Mouse (Mus musculus) embryonic facial prominence, embryonic 11.5 days (tissue): ENCODE results near the gene Polg2. TPM values are rescaled to one million over a fixed set of nuclear protein-coding genes. Genes with fewer than 3 reads are reported as not detected.
A peak's percentile ranks its signal among the peaks of the same experiment; 100 is the strongest.
"Not testable (repeated sequence)": the region's sequence is repeated elsewhere in the genome, so short reads cannot be mapped to it uniquely, and the experiment has no call there.

Experiments used
- ATAC-seq: fragments of 200-750 bp; cut with Nextera tagmentation; replicated peaks from 2 replicates; pipeline ENCODE4 v1.8.0; 2017; ENCODE audit warnings: low read depth; ENCODE audit not compliant: insufficient number of reproducible peaks, low FRiP score, low TSS enrichment
- DNase-seq: peaks from one replicate; pipeline ENCODE4 v3.0.0-alpha.2; 2015; ENCODE audit warnings: low spot score
- H3K27ac ChIP-seq: fragments of 300-500 bp; sonication (generic); replicated peaks from 2 replicates; pipeline ENCODE4 v1.5.1; 2014; ENCODE audit warnings: mild to moderate bottlenecking, low read depth, low read length, control low read depth
- H3K27me3 ChIP-seq: fragments of 300-500 bp; sonication (generic); 2 replicates; pipeline ENCODE4 v1.6.1; 2014; ENCODE audit warnings: mild to moderate bottlenecking, low read length, moderate library complexity, mixed read lengths; ENCODE audit not compliant: control insufficient read depth, insufficient read depth
- H3K36me3 ChIP-seq: fragments of 300-500 bp; sonication (generic); replicated peaks from 2 replicates; pipeline ENCODE4 v1.6.1; 2014; ENCODE audit warnings: low read depth, mild to moderate bottlenecking, low read length, moderate library complexity, mixed read lengths; ENCODE audit not compliant: control insufficient read depth, insufficient read depth
- H3K4me1 ChIP-seq: fragments of 300-500 bp; sonication (generic); 2 replicates; pipeline ENCODE4 v1.6.1; 2014; ENCODE audit warnings: low read length, mixed read lengths; ENCODE audit not compliant: control insufficient read depth, insufficient read depth
- H3K4me2 ChIP-seq: fragments of 300-500 bp; sonication (generic); 2 replicates; pipeline ENCODE4 v1.6.1; 2014; ENCODE audit warnings: low read depth, mild to moderate bottlenecking, control low read depth, low read length, moderate library complexity
- H3K4me3 ChIP-seq: fragments of 300-500 bp; sonication (generic); 2 replicates; pipeline ENCODE4 v1.5.1; 2014; ENCODE audit warnings: low read depth, low read length, control low read depth
- H3K9ac ChIP-seq: fragments of 300-500 bp; sonication (generic); replicated peaks from 2 replicates; pipeline ENCODE4 v1.6.1; 2014; ENCODE audit warnings: mild to moderate bottlenecking, control low read depth, low read length
- H3K9me3 ChIP-seq: fragments of 300-500 bp; sonication (generic); replicated peaks from 2 replicates; pipeline ENCODE4 v1.6.1; 2016; ENCODE audit warnings: mild to moderate bottlenecking, low read length, inconsistent platforms, mixed read lengths; ENCODE audit not compliant: control insufficient read depth
- WGBS: fragments of 180-500 bp; shearing (Covaris S2); extraction: QIAGEN DNeasy Blood & Tissue Kit; methylation state at CpG from one replicate; pipeline ENCODE4 v1.1.7; 2014; 5-methylcytosine and 5-hydroxymethylcytosine counted together
- polyA plus RNA-seq: library from polyadenylated mRNA; unstranded; fragments of >200 nt; fragmentation: Nextera tagmentation; extraction: Ambion mirVana; gene quantifications from 2 replicates; pipeline ENCODE4 v1.2.1, GENCODE M21; 2014

The Polg2 gene
- polyA plus RNA-seq, 1 experiment from 2014 or later, result 7.3 TPM

DNA sequence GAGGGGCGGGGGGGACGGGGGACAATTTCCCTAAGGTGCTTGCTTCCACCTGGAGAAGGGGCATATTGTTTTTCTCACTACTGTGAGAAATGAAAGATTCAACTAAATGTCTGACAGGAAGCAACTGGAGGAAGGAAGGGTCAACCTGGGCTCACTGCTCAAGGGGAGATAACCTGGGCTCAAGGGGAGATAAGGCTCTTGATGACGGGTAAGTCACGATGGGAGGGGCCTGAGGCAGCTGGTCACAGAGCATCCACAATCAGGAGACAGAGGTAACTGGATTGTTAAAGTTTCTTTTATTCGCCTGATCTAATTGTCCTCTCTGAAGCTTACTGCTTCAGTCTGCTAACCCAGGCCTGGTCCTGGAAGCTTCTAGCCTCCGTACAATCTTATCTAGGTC, 26.0 kb downstream of the Polg2 start:
- H3K9ac ChIP-seq, result no peak overlapping the region

DNA sequence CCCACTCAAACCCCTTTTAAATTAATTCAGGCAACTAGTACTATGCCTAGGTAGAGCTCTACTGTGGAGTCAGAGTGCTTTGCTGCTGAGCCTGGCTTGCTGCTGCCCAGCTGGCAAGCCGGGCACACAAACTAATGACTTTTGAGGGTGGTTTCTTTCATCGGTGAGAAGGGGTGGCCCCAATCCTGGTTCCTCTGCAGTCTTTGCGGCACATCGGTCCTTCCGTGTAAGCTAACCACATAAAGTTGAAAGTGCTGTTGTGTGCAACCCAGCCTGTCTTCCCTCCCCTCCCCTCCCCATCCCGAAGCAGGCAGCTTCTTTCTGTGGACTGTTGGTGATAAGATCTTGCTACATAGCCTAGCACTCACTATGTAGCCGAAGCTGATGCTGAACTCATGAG, 27.2 kb downstream of the Polg2 start:
- Histone ChIP-seq H3K4me3 (no peak overlapping the region), H3K36me3 (no peaks in the 10 kb centered on the region), H3K27me3 (no peaks in the 10 kb centered on the region), H3K4me2 (no peak overlapping the region), H3K27ac (no peak overlapping the region), H3K4me1 (no peaks in the 10 kb centered on the region), H3K9me3 (no peaks in the 10 kb centered on the region), H3K9ac (no peak overlapping the region)
- DNase-seq (no peak), ATAC-seq (no peak)
- 87% methylated on average over 7 of the region's 7 CpGs for WGBS

More for the DNA sequence above, 26.0 kb downstream of the Polg2 start:
- Histone ChIP-seq H3K4me3 (no peak overlapping the region), H3K9me3 (no peaks in the 10 kb centered on the region), H3K4me1 (no peaks in the 10 kb centered on the region), H3K36me3 (no peaks in the 10 kb centered on the region), H3K27ac (no peak overlapping the region), H3K4me2 (no peak overlapping the region), H3K27me3 (no peaks in the 10 kb centered on the region)
- WGBS, result 87% methylated on average over 6 of the region's 6 CpGs
- DNase-seq (no peak), ATAC-seq (no peak)

DNA sequence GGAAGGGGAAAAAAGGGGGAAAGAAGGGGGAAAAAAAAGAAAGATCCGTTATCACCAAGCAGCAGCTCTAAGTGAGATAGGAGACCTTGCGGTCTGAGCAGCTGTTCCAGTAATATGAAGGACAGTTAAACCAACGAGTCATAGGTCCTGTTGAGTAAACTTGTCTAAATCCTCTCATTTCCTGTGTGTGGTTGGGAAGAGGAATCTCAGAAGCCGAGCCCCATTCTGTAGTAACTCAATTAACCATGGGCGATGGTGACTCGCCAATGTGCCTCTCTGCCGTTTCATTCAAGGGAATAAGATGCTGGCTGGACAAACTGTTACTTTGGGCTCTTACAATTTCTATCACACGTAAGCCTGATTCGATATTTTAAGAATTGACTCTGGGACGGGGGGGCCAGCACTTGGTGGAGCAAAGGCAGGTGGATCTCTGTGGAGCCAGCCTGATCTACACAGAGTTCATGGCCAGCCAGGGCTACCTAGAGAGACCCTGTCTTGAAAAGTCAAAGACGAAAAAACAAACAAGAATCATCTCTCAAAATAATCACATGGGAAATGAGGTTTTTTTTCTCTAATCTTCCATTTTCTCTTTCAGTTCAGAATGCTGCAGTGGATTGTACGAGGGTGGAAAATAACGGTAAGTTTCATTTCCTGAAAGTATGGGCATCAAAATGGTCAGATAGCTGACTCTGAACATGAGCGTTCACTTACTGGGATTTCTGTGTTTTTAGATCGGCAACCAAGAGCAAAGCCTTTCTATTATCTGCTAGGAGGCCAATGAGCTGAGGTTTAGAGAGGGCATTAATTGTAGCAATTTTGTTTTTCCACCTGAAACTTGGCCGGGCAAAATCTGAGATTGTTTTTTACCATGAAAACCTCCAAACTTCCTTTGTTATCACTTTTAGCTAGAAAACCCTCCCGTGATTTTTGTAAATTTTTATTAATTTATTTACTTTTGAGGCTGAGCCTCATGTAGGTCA, 28.0 kb downstream of the Polg2 start, which contains the start of gene Milr1:
Gene Milr1 (plus strand): TSS at position 188 of the 980 bp plus-strand sequence.
- ATAC-seq (no peak), DNase-seq (no peak)
- Histone ChIP-seq H3K9me3 (no peaks in the 10 kb centered on the region), H3K27ac (no peak within 1 kb of the TSS), H3K27me3 (no peaks in the 10 kb centered on the region), H3K9ac (no peak within 1 kb of the TSS), H3K4me3 (no peak within 1 kb of the TSS), H3K4me1 (no peaks in the 10 kb centered on the region), H3K4me2 (no peak within 1 kb of the TSS), H3K36me3 (no peaks in the 10 kb centered on the region)
- WGBS, result 86% methylated on average over 17 of the region's 17 CpGs

DNA sequence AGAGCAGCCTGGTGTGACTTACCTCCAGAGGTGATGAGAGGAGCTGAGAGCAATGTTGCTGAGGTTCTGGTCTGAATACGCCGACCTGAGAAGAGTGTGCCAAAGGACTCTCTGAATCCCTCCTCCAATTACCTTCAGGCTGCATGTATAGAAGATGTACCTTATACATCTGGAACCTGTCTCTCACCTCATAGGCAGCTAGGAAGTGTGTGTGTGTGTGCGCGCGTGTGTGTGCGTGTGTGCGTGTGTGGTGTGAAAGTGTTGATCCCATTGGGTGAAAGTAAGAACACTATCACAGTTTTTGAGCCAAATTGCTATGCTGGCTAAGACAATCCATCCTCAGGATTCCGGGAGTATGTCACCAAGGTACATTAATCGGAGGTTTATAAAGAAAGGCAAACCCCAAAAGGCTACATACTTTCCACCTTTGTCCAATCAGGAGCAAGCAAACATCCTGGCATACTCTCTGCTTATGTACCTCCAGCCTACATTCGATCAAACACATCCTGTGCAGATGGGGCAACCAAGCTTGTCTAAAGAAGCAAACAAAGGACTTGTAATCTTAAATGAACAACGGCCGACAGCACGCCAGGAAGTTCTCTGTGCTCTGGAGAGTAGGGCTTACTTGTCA, 29.1 kb downstream of the Polg2 start, which contains the start of gene Pecam1:
Gene Pecam1 (minus strand): TSS at position 508 of the 631 bp plus-strand sequence.
- no peak within 1 kb of the TSS for H3K4me3 ChIP-seq
- 85% methylated on average over 13 of the region's 13 CpGs for WGBS
- DNase-seq, result no peak
- no peak for ATAC-seq
- no peak within 1 kb of the TSS for H3K27ac ChIP-seq
- H3K9me3 ChIP-seq, result no peaks in the 10 kb centered on the region
- no peaks in the 10 kb centered on the region for H3K27me3 ChIP-seq
- no peaks in the 10 kb centered on the region for H3K36me3 ChIP-seq
- no peak within 1 kb of the TSS for H3K4me2 ChIP-seq
- no peak within 1 kb of the TSS for H3K9ac ChIP-seq
- no peaks in the 10 kb centered on the region for H3K4me1 ChIP-seq

DNA sequence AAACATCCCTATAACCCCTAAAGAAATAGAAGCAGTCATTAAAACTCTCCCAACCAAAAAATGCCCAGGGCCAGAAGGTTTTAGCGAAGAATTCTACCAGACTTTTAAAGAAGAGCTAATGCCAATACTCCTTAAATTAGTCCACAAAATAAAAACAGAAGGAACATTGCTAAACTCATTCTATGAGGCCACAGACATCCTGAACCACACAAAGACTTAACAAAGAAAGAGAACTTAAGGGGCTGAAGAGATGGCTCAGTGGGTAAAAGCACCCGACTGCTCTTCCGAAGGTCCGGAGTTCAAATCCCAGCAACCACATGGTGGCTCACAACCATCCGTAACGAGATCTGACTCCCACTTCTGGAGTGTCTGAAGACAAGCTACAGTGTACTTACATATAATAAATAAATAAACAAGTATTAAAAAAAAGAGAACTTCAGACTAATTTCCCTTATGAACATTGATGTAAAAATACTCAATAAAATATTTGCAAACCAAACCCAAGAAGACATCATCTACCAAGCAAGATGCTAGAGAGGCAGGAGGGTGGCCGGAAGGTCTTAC, 29.7 kb downstream of the Polg2 start:
- H3K9me3 ChIP-seq, H3K9ac ChIP-seq, H3K27ac ChIP-seq, H3K4me2 ChIP-seq, H3K36me3 ChIP-seq, H3K4me3 ChIP-seq, ATAC-seq, H3K4me1 ChIP-seq, H3K27me3 ChIP-seq, DNase-seq: not testable (repeated sequence)
- WGBS, result 94% methylated on average over 7 of the region's 7 CpGs

DNA sequence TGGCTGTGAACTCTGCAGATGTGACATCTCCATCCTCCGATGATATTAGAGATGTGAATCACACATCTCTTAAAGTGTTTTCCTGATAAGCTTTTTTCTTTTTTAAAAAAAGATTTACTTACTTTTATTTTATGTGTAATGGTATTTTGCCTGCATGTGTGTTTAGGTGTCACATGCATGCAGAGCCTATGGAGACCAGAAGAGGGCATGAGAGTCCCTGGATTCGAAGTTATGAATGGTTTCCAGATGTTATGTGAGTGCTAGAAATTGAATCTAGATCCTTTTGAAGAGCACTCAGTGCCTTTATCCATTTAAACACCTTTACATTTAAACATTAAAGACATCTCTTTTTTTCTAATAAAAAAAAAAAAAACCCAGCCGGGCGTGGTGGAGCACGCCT, 34.4 kb downstream of the Polg2 start:
- no peak for ATAC-seq
- no peak overlapping the region for H3K27ac ChIP-seq
- H3K9ac ChIP-seq, result no peak overlapping the region
- no peaks in the 10 kb centered on the region for H3K27me3 ChIP-seq
- no peak for DNase-seq
- H3K9me3 ChIP-seq, result no peaks in the 10 kb centered on the region
- H3K4me2 ChIP-seq, result no peak overlapping the region
- no peaks in the 10 kb centered on the region for H3K36me3 ChIP-seq
- WGBS, result 88% methylated on average over 5 of the region's 5 CpGs
- no peak overlapping the region for H3K4me3 ChIP-seq
- H3K4me1 ChIP-seq, result no peaks in the 10 kb centered on the region

DNA sequence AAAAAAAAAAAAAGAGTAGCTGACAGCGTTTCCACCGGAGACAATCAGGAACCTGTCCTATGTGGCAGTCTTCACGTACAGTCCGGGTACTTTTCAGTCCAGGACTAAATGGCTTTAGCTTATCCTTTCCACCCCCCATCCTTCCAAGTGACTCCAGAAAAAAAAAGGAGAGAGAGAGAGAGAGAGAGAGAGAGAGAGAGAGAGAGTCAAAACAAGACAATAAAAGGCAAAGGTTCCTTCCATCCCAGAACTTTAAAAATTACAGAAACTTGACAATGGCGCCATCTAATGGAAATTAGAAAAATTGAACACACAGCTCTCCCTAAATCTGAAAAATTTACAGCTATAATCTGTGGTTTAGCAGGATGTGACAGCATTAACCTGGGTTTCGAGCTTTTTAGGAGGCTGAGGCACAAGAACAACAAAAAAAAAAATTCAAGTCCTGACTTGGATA, 36.9 kb downstream of the Polg2 start:
- Histone ChIP-seq H3K27ac (no peak overlapping the region), H3K9ac (no peak overlapping the region), H3K4me2 (no peak overlapping the region), H3K9me3 (no peaks in the 10 kb centered on the region), H3K36me3 (no peaks in the 10 kb centered on the region), H3K4me3 (no peak overlapping the region), H3K27me3 (no peaks in the 10 kb centered on the region), H3K4me1 (no peaks in the 10 kb centered on the region)
- ATAC-seq, result no peak
- DNase-seq, result peak; percentile 62
- 53% methylated on average over 6 of the region's 6 CpGs for WGBS
